Mouse (Mus musculus) retina, postnatal 7 days (tissue): ENCODE results near the gene Ranbp17.

Experiments used
- DNase-seq: peaks from one replicate; pipeline ENCODE4 v3.0.0-alpha.2; 2012; ENCODE audit warnings: low read depth, low spot score

The Ranbp17 gene

GRCm38 (mm10) chr11:33197673-33198072, 315.9 kb downstream of the Ranbp17 start:
- DNase-seq: no peak

GRCm38 (mm10) chr11:33197133-33197514, 316.4 kb downstream of the Ranbp17 start:
- no peak for DNase-seq

GRCm38 (mm10) chr11:33196447-33197132, 317.0 kb downstream of the Ranbp17 start:
- no peak for DNase-seq

GRCm38 (mm10) chr11:33195531-33196446, 317.8 kb downstream of the Ranbp17 start:
- no peak for DNase-seq

GRCm38 (mm10) chr11:33195061-33195460, 318.5 kb downstream of the Ranbp17 start:
- DNase-seq: no peak

- no peak for DNase-seq
Measured at GRCm38 (mm10) chr11:33193695-33194094, 319.9 kb downstream of the Ranbp17 start.

- DNase-seq: no peak
Measured at GRCm38 (mm10) chr11:33181804-33182203, 331.7 kb downstream of the Ranbp17 start.

- DNase-seq: no peak
Measured at GRCm38 (mm10) chr11:33180701-33181116, 332.8 kb downstream of the Ranbp17 start.

GRCm38 (mm10) chr11:33179802-33180201, 333.7 kb downstream of the Ranbp17 start:
- DNase-seq: no peak

GRCm38 (mm10) chr11:33176525-33177245, 336.9 kb downstream of the Ranbp17 start:
- DNase-seq: peak; percentile 53

- no peak for DNase-seq
Measured at GRCm38 (mm10) chr11:33175768-33176167, 337.8 kb downstream of the Ranbp17 start.

GRCm38 (mm10) chr11:33170489-33170888, 343.1 kb downstream of the Ranbp17 start:
- peak; percentile 31 for DNase-seq

GRCm38 (mm10) chr11:33162998-33163506, 350.5 kb downstream of the Ranbp17 start, which contains the start of gene Npm1:
Npm1 (minus strand) TSS chr11:33163206.
- DNase-seq: peak; percentile 100

- peak; percentile 59 for DNase-seq
Measured at GRCm38 (mm10) chr11:33162211-33162997, 351.1 kb downstream of the Ranbp17 start.
